Mouse (Mus musculus): ENCODE results near the gene Cckbr. TPM values are rescaled to one million over a fixed set of nuclear protein-coding genes. Genes with fewer than 3 reads are reported as not detected.

Gene Cckbr
- 6.2 and 8.5 TPM in 2 replicates for polyA plus RNA-seq (2015; fragmentation: Nextera tagmentation; extraction: Ambion mirVana)

DNA sequence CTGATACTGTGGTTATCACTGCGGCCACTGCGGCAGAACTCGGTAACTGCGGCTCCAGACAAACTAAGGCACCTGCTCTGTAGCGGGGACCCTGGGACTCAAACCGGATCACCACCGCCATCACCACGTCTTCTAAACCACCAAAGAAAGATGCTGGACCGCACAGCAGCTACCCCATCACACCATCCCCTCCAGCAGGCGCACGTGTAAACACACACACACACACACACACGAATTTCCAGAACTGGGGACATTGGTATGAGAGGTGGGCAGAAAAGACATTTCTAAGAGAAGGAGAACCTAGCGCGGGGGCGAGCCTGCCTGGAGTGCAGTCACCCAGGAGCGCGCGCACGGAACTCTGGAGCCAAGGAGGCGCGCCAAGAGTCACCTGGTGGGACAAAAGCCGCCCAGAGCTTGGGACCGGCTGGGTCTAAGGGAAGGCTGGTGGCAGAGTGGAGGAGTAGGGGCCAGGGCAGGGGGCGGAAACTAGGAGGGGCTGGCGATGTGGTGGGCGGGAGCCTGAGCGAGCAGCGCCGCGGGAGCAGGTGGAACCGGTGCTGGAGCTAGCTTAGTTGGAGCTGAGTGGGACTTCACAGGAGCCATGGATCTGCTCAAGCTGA lies at the start of gene Cckbr:
TSS of gene Cckbr (plus strand) at position 308 of the 620 bp plus-strand sequence.
- peak; percentile 89 for ATAC-seq
- Histone ChIP-seq H3K27ac (ENCODE audit: low read length) (no peak within 1 kb of the TSS; the same call in 1 of the 2 replicates), H3K4me1 (ENCODE audit: control insufficient read depth, insufficient read depth, low read length) (peaks cover 2% of the 10 kb centered on the region; the same call in 1 of the 2 replicates), H3K9me3 (replicated peaks; ENCODE audit: control insufficient read depth, low read length, poor library complexity, severe bottlenecking) (no peaks in the 10 kb centered on the region), H3K4me3 (ENCODE audit: low read depth, low read length) (peak within 1 kb of the TSS; percentile 58), H3K36me3 (ENCODE audit: control insufficient read depth, insufficient read depth, low read length) (no peaks in the 10 kb centered on the region), H3K9ac (ENCODE audit: low read depth, low read length) (peak within 1 kb of the TSS; percentile 67), H3K27me3 (ENCODE audit: control insufficient read depth, insufficient read depth, low read depth, low read length) (peaks cover 2% of the 10 kb centered on the region; the same call in 1 of the 2 replicates), H3K4me2 (ENCODE audit: low read length) (peak within 1 kb of the TSS; percentile 76)
- WGBS = 3% methylated on average over 31 of the region's 31 CpGs

DNA sequence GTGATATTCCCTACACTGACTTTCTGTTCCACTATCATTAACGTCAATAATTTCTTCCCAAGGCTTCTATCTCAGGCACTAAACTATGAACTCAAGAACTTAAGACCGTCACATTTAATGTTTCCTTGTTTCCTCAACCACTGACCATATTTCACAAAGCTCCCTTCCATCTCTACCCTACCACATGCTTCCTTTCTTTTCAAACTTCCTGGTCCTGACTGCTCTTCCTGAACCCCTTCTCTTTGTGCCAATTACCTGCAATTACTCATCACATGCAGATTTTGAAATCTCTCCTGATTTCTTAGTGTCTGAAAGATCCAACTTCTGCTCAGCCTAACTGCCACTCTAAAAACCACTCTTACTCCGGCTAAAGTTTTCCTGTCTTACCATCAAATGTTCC lies 45.2 kb upstream of the Cckbr start:
- H3K27me3 ChIP-seq (ENCODE audit: control insufficient read depth, insufficient read depth, low read depth, low read length) = no peaks in the 10 kb centered on the region
- H3K4me3 ChIP-seq (ENCODE audit: low read depth, low read length) = no peak overlapping the region
- H3K4me2 ChIP-seq (ENCODE audit: low read length) = no peak overlapping the region
- no peaks in the 10 kb centered on the region for H3K9me3 ChIP-seq (replicated peaks; ENCODE audit: control insufficient read depth, low read length, poor library complexity, severe bottlenecking)
- no peak overlapping the region for H3K27ac ChIP-seq (ENCODE audit: low read length)
- no peak overlapping the region for H3K9ac ChIP-seq (ENCODE audit: low read depth, low read length)
- 95% methylated on average over 3 of the region's 3 CpGs for WGBS
- no peaks in the 10 kb centered on the region for H3K4me1 ChIP-seq (ENCODE audit: control insufficient read depth, insufficient read depth, low read length)
- no peak for ATAC-seq
- peaks cover 61% of the 10 kb centered on the region for H3K36me3 ChIP-seq (ENCODE audit: control insufficient read depth, insufficient read depth, low read length)

DNA sequence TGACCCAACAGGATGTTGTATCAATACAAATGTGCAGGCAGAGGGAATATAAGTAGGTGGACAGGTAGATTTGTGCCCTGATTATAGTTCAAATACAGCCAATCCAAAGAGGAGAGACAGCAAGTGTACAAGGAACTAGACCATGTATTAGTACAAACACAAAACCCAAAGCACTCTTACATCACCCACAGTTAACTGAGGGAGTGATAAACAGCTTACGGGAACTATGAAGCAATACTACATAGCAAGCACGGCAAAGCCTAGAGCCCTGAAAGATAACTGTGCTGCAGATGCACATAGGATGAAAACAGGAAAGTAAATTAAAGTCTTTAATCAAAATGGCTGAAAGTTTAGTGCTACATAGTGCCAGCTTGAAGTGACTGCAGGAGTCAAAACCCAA lies 37.8 kb upstream of the Cckbr start:
- Histone ChIP-seq H3K4me1 (ENCODE audit: control insufficient read depth, insufficient read depth, low read length) (no peaks in the 10 kb centered on the region), H3K4me2 (ENCODE audit: low read length) (no peak overlapping the region), H3K4me3 (ENCODE audit: low read depth, low read length) (no peak overlapping the region), H3K27ac (ENCODE audit: low read length) (no peak overlapping the region), H3K27me3 (ENCODE audit: control insufficient read depth, insufficient read depth, low read depth, low read length) (no peaks in the 10 kb centered on the region), H3K9ac (ENCODE audit: low read depth, low read length) (no peak overlapping the region), H3K36me3 (ENCODE audit: control insufficient read depth, insufficient read depth, low read length) (peaks cover 58% of the 10 kb centered on the region), H3K9me3 (replicated peaks; ENCODE audit: control insufficient read depth, low read length, poor library complexity, severe bottlenecking) (no peaks in the 10 kb centered on the region)
- 98% methylated on average over 2 of the region's 2 CpGs for WGBS
- no peak for ATAC-seq

DNA sequence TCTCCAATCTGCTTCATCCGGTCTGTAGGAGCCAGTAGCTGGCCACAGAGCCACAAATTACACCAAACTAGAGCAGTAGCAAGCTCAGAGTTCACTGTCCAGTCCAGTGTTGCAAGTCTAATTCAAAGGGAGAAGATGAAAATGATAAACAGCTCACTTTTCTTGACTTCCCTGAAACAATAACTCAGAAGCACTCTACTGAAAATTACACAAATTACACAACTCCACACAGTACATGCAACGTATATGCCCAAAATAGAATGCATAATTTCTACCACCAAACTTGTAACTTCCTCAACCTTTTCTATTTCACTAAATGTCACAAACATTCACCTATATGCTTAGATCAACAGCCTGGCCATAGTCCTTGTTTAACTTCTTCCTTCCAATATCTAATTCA lies 35.3 kb upstream of the Cckbr start:
- peaks cover 38% of the 10 kb centered on the region for H3K36me3 ChIP-seq (ENCODE audit: control insufficient read depth, insufficient read depth, low read length)
- H3K9ac ChIP-seq (ENCODE audit: low read depth, low read length) = no peak overlapping the region
- no peaks in the 10 kb centered on the region for H3K27me3 ChIP-seq (ENCODE audit: control insufficient read depth, insufficient read depth, low read depth, low read length)
- no peaks in the 10 kb centered on the region for H3K9me3 ChIP-seq (replicated peaks; ENCODE audit: control insufficient read depth, low read length, poor library complexity, severe bottlenecking)
- 93% methylated on average over 2 of the region's 2 CpGs for WGBS
- H3K4me3 ChIP-seq (ENCODE audit: low read depth, low read length) = no peak overlapping the region
- H3K27ac ChIP-seq (ENCODE audit: low read length) = no peak overlapping the region
- ATAC-seq = no peak
- H3K4me2 ChIP-seq (ENCODE audit: low read length) = no peak overlapping the region
- H3K4me1 ChIP-seq (ENCODE audit: control insufficient read depth, insufficient read depth, low read length) = no peaks in the 10 kb centered on the region

DNA sequence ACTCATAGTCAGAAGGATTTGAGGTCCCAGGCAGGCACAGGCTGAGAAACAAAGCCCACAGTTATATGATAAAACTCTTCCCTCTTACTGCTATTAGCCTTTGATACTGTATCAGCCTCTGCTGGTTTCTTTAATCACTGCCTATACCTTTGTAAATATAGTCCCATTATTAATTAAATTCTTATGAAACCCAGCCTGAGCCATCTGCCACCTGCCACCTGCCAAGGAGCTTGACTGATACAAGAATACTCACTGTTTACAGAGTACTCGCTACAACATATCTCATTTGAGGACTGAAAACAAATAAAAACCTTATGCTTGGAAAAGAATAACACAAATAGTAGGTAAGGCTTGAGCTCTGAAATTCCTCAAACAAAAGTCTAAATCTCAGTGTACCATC lies 30.9 kb upstream of the Cckbr start:
- no peak overlapping the region for H3K4me3 ChIP-seq (ENCODE audit: low read depth, low read length)
- no peak overlapping the region for H3K9ac ChIP-seq (ENCODE audit: low read depth, low read length)
- WGBS = 95% methylated on average over 1 of the region's 1 CpGs
- H3K27ac ChIP-seq (ENCODE audit: low read length) = no peak overlapping the region
- H3K4me2 ChIP-seq (ENCODE audit: low read length) = no peak overlapping the region
- H3K4me1 ChIP-seq (ENCODE audit: control insufficient read depth, insufficient read depth, low read length) = peaks cover 19% of the 10 kb centered on the region
- no peaks in the 10 kb centered on the region for H3K9me3 ChIP-seq (replicated peaks; ENCODE audit: control insufficient read depth, low read length, poor library complexity, severe bottlenecking)
- H3K36me3 ChIP-seq (ENCODE audit: control insufficient read depth, insufficient read depth, low read length) = peaks cover 7% of the 10 kb centered on the region
- ATAC-seq = no peak
- H3K27me3 ChIP-seq (ENCODE audit: control insufficient read depth, insufficient read depth, low read depth, low read length) = no peaks in the 10 kb centered on the region

DNA sequence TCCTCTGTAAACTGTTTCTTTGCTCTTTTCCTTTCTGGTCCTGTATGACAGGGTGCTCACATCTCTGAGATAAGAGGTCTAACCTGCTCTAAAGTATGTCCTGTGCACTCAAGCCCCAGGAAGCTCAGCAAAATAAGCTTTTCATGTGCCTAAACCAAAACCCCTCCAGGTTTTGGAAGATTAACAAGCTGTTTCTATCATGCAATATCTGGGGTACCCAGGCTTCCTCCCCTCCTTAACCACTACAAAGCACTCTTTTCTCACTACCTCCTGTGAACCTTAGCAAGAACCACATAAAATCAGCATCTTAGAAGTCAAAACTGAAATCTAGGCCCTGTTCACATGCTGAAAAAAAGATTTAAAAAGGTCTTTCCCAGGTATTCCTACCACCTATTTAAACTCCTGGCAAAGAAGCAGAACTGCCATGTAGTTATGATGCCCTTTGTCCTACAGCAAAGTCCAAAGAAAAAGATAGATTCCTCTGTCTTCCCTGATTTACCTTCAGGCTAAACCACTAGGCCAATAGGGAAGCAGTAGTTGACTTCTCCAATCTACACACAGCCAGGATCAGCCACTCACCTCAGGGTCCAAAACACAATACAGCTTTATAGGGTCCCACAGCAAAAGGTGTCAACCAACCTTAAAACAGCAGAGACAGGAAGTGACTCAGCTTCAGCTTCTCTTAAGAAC lies 30.3 kb upstream of the Cckbr start:
- no peak overlapping the region for H3K9ac ChIP-seq (ENCODE audit: low read depth, low read length)
- no peak for ATAC-seq
- H3K4me2 ChIP-seq (ENCODE audit: low read length) = no peak overlapping the region
- no peaks in the 10 kb centered on the region for H3K9me3 ChIP-seq (replicated peaks; ENCODE audit: control insufficient read depth, low read length, poor library complexity, severe bottlenecking)
- peaks cover 19% of the 10 kb centered on the region for H3K4me1 ChIP-seq (ENCODE audit: control insufficient read depth, insufficient read depth, low read length)
- no peaks in the 10 kb centered on the region for H3K27me3 ChIP-seq (ENCODE audit: control insufficient read depth, insufficient read depth, low read depth, low read length)
- no peak overlapping the region for H3K4me3 ChIP-seq (ENCODE audit: low read depth, low read length)
- H3K36me3 ChIP-seq (ENCODE audit: control insufficient read depth, insufficient read depth, low read length) = 0 out of 2 replicates have a peak, but pooled peaks cover under 1% of the 10 kb centered on the region
- no peak overlapping the region for H3K27ac ChIP-seq (ENCODE audit: low read length)

DNA sequence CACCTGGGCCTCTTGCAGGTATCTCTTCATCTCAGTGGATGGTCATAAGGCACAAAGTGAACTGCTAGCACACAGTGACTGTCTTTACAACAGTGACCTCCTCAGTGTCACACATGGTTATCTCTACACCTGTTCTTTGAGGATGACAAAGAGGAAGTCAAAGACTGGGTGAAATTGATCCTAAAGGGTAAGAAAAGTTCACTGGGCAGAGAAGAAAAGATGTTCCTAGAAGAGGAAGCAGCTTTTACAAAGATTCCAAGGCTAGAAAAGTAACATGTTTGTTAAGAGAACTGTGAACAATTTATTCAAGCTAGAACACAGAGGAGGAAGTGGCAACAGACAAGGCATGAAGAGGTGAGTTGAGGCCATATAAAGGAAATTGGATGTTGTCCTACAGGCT lies 29.4 kb upstream of the Cckbr start:
- no peak overlapping the region for H3K4me2 ChIP-seq (ENCODE audit: low read length)
- ATAC-seq = no peak
- H3K27ac ChIP-seq (ENCODE audit: low read length) = no peak overlapping the region
- H3K4me3 ChIP-seq (ENCODE audit: low read depth, low read length) = no peak overlapping the region
- peaks cover 22% of the 10 kb centered on the region for H3K4me1 ChIP-seq (ENCODE audit: control insufficient read depth, insufficient read depth, low read length)
- no peaks in the 10 kb centered on the region for H3K9me3 ChIP-seq (replicated peaks; ENCODE audit: control insufficient read depth, low read length, poor library complexity, severe bottlenecking)
- H3K9ac ChIP-seq (ENCODE audit: low read depth, low read length) = no peak overlapping the region
- H3K27me3 ChIP-seq (ENCODE audit: control insufficient read depth, insufficient read depth, low read depth, low read length) = no peaks in the 10 kb centered on the region
- no peaks in the 10 kb centered on the region for H3K36me3 ChIP-seq (ENCODE audit: control insufficient read depth, insufficient read depth, low read length)

DNA sequence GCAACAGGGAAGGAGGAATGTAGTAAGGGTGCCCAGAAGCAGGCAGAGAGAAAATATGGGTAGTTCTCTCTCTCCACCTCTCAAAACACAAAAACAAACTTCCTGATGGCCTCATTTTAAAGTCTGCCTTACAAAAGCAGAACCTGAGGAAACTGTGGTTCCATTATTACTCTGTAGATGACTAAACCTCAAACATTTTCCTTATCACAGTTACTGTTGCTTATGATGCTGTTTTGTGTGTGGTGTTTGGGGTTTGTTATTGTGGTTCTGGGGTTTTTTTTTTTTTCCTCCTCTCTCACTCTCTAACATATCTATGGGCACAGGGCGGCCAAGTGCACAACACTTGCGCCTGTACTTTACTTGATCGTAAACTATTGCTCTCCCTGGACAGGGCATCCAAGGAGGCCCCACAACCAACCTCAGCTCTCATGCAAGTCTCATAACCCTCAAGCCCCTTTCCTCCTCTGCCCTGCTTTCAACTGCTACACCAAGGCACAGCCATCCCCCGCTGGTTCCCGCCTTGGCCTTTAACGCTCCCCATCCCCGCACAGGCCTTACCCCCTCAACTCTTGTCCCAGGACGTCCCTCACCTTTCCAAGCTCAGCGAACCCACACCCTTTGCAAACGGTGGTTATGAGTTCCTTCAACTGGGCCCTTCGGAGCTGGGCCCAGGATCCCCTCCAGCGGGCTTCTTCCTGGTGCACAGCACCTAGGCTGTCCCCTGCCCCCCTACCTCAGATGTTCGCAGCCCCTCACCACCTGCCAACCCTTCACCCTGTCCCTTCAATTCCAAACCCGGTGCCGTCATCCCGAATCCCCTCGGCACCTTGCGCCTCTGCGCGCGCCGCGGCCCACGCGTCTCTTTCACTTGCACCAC lies 26.2 kb upstream of the Cckbr start:
- peak; percentile 69; the same call in 1 of the 2 replicates for ATAC-seq
- peak overlapping the region; percentile 87 for H3K4me3 ChIP-seq (ENCODE audit: low read depth, low read length)
- no peaks in the 10 kb centered on the region for H3K36me3 ChIP-seq (ENCODE audit: control insufficient read depth, insufficient read depth, low read length)
- H3K27ac ChIP-seq (ENCODE audit: low read length) = peak overlapping the region; percentile 81
- H3K9me3 ChIP-seq (replicated peaks; ENCODE audit: control insufficient read depth, low read length, poor library complexity, severe bottlenecking) = no peaks in the 10 kb centered on the region
- peak overlapping the region; percentile 92 for H3K4me2 ChIP-seq (ENCODE audit: low read length)
- no peaks in the 10 kb centered on the region for H3K27me3 ChIP-seq (ENCODE audit: control insufficient read depth, insufficient read depth, low read depth, low read length)
- peaks cover 23% of the 10 kb centered on the region for H3K4me1 ChIP-seq (ENCODE audit: control insufficient read depth, insufficient read depth, low read length)
- under 1% methylated on average over 25 of the region's 25 CpGs for WGBS
- H3K9ac ChIP-seq (ENCODE audit: low read depth, low read length) = peak overlapping the region; percentile 93

All from midbrain, embryonic 16.5 days (tissue).